Mouse (Mus musculus) urinary bladder, postnatal 14 days (tissue): Measurements from ENCODE around the gene Cfap54.
A peak's percentile ranks its signal among the peaks of the same experiment; 100 is the strongest.

Source experiments
- DNase-seq: peaks from one replicate; pipeline ENCODE4 v3.0.0; 2021; ENCODE audit warnings: low spot score

Gene Cfap54

DNA sequence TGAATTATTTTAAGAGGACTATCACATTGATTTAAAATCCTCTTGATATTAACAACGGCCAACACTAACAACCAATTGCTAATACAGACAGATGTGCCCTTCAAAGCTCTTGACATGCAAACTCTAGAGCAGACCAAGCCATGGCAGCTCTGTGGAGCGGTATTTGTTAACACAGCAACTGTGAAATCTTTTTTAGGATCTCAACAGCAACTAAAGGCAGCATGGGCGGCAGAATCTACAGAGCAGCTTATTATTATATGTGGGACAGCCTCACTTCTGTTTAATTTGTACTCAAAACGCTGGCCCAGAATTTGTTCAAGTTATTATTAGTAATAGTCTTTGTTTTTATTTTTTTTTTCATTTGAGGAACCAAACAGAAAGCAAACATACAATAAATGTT lies 28.1 kb downstream of the Cfap54 start:
- DNase-seq, result no peak

DNA sequence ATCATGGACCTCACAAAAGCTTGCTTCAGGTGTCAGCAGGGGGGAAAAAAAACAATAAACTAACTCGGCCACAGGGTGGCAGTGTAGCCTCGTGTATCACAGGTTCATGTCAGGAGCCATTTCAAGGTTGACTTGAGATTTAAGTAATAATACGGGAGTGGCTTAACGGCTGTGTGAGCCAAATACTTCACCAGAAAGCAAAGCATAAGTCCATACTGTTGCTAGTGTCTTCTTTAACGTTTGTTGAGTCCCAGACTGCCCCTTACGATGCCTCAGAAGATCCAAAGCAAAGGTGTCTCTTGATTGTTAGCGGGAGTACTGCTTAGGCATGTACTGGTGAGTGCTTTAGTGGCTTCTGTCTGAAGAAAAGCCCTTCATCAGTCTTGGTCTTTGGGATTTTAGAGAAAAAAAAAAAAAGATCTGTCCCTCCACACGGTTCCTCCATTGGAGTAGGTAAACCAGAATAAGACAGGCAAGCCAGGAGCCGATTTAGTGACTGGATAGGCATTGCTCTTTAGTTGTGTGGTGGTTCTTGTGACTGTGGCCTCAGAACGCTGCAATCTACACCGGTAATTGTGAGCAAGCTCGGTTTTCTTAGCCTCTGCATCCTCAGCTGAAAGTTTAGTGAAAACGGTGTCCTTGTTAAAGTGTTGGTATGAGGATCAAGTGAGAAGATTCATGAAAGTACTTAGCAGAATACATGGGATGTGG lies 30.2 kb downstream of the Cfap54 start:
- DNase-seq, result peak; percentile 81

GRCm38 (mm10) chr10:93050571-93050970 lies 30.8 kb downstream of the Cfap54 start:
- no peak for DNase-seq

DNA sequence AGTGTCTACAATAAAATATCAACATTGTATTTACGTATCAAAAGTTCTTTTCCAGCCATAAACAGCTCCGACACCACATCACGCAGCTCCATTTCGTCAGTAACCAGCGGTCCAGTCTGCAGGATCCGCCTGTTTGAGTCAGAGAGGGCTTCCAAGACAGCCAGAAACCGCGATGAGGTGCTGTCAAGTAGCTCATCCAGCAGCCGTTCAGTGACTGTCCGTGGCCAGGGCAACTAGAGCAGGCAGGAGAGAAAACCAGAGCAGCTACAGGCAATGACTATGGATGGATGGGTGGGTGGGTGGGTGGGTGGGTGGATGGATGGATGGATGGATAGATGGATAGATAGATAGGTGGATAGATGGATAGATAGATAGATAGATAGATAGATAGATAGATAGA lies 38.2 kb downstream of the Cfap54 start:
- DNase-seq, result no peak

DNA sequence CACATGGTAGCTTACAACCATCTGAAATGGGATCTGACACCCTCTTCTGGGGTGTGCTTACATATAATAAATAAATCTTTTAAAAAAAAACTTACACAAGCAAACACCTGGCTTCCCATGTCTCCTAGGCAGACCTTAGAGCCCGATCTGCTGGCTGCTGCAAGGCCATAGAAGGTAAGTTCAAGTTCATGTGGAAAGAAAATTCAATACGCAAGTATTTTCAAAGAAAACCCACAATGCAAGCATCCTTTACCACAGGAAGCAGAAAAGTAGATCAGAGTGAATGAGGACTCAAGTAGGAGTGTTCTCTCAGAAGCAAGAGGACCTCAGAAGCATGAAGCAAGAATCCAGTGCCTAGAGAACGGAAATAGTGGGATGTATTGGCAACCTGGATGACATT lies 39.6 kb downstream of the Cfap54 start:
- DNase-seq, result no peak

DNA sequence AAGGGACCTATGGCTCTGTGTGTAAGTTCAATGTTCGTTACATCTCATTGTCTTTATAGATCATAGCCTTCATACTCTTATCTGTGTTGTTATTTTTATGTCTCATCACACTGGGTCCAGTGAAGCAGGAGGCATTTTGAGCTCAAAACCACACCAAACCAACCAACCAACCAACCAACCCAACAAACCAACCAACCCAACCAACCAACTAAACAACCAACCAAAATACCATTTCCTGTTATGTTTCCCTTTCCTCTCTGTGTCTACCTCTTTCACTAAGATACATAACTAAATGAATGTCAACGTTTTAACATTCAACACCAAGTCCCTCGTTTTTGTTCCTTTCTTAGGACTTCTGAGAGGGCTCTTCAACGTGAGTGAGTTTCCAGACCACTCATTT lies 40.0 kb downstream of the Cfap54 start:
- no peak for DNase-seq

DNA sequence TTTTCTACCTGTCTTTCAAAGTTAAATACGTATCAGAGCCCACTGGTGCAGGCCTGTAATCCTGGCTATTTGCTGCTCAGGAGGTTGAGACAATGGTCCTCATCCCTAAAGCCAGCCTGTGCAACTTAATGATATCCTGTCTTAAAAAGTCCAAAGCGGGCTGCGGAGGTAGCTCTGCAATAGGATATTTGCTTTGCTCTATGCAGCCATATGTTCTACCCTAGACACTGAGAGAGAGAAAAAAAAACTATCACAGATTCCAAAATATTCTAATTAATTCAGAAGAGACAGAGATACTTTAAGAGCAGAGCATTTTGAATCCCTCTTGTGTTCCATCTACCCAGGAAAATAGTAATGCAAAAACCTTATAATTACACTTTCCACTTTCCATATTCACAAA lies 44.9 kb downstream of the Cfap54 start:
- DNase-seq, result no peak

DNA sequence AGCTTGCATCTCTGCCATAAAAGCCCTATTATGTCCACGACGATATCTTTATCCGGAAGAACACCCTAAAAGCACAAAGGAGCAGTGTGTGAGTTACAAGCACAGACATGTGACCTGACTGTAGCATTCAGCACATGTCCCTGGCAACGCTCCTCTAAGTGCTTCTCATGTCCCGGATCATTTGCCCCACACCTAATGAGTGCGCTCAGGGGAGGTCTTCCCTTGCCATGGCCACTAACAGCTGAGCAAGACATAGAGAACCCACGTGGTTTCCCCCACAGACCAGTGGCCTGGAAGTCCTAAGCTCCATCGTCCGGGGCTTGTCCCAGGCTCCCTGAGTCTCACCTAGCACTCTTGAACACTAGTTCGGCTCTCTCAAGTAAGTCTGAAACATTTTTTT lies 45.9 kb downstream of the Cfap54 start:
- no peak for DNase-seq

- no peak for DNase-seq
Measured at GRCm38 (mm10) chr10:93023295-93023694, 58.1 kb downstream of the Cfap54 start.

DNA sequence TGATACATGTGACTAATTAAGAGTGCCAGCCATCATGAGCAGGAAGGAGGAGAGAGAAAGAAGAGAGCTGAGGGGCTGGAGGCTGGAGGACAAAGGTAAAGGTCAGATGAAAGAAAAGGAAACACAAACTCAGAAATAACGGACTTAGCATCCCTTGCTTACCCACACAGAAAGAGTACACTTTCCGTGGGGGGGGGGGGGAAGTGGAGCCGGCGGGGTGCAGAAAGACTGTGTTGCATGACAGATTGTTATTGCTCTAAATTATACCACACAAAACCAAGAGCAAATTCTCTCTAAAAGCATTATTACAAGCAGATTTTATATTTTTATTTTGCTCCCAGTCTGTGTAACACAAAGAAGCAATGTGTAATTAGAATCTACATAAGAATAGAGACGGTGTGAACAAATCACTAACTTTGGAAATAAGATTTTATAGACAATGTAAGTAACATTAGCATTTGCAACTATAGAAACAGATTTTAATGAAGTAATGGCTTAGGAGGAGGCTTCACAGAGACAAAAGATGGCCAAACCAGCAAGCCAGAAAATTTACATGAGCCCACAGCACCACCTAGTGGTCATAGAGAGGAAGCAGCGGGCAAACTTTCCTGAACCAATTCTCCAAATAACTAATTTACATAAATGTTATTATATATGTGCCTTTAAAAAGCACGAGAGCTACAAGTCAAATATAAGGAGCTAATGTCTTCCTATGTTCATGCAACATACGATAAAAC lies 67.2 kb downstream of the Cfap54 start:
- peak; percentile 16 for DNase-seq

DNA sequence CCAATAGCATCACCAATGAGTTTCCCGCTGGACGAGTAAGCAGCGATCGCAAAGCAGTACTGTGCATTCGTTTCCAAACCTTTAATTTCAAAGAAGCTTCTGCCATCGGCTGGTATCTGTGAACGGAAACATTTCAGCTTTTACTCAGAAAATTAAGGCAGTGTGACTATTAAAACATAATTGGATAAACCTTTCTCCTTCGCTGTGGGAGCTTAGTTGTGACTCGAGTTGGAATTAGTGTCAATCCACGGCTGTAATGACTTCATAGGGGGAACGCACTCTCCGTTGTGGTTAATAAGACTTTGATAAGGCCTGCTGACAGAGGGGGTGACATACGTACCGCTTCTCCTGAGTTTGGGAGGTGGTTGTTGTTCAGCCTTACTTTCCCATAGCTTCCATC lies 70.3 kb downstream of the Cfap54 start:
- no peak for DNase-seq

GRCm38 (mm10) chr10:93006970-93007369 lies 74.4 kb downstream of the Cfap54 start:
- DNase-seq, result no peak

DNA sequence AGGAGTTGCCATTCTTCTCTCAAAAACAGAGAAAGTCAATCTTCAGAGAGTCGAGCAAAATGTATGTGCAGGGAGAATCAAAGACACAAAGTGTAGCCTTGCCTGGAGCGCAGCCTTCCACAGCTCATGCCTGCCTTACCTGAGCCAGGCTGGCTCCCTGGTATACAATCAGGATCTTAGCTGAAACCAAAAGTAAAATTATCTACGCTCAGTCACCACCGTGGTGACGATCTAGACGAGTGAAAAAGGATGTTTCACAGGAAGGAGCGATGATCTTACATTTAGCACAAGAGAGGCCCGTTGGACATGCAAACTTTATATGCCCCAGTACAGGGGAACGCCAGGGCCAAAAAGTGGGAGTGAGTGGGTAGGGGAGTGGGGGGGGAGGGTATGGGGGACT lies 75.0 kb downstream of the Cfap54 start:
- DNase-seq, result no peak

- DNase-seq, result no peak
Measured at GRCm38 (mm10) chr10:92998536-92998935, 82.9 kb downstream of the Cfap54 start.

- DNase-seq, result no peak
Measured at GRCm38 (mm10) chr10:92995186-92995585, 86.2 kb downstream of the Cfap54 start.

GRCm38 (mm10) chr10:92994340-92994739 lies 87.1 kb downstream of the Cfap54 start:
- DNase-seq, result no peak

GRCm38 (mm10) chr10:92992526-92992925 lies 88.9 kb downstream of the Cfap54 start:
- DNase-seq, result no peak

DNA sequence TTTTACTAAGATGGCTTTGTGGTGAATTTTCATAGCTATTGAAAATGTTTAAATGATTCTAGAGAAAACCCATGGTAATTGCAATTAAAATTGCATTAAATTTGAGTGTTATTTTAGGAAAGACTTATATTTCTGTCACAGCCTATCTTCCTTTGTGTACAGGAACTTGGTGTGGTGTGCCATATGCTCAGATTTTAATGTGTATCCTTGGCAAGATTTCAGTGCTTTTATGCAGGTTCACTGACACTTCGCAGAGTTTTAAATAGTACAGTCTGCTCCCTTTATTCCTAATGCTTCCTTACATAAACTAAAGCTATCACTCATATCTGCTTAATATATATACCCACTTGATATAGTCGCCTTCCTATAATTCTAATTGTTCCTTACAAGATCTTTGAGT lies 90.8 kb downstream of the Cfap54 start:
- no peak for DNase-seq

DNA sequence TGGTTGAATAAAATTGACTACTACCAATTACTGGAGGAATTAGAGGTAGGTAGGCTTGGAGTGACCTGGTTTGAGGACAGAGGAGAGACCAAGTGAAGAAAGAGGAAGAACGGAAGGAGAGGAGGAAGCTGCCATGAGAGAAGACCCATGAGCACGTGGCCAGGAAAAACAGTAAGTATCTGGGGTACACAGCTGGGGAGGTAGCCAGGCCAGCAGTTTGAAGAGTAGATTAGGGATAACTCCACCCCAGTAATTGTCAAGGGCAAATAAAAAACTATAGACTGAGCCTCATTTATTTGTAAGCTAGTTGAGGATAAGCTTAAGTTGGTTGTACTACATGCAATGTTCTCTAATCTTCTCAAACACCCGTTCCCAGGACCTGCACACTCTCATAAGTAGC lies 116.3 kb downstream of the Cfap54 start:
- no peak for DNase-seq

DNA sequence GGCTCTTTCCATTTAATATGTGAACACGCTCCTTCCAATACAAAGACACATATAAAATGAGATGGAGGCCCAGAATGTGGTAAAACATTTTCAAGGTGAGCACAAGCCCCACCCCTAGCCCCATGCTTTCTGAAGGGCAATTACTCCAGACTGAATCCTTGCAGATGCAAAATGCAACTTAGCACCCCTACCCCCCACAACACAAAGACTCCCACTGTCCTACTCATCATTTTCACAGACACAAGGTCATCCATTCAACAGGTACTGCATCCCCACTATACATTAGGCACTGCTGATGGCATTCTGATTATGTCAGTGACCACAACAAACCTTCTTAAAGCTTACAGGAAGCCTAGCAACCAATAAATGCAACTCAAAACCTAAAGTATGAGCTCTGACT lies 131.4 kb downstream of the Cfap54 start:
- DNase-seq, result no peak

DNA sequence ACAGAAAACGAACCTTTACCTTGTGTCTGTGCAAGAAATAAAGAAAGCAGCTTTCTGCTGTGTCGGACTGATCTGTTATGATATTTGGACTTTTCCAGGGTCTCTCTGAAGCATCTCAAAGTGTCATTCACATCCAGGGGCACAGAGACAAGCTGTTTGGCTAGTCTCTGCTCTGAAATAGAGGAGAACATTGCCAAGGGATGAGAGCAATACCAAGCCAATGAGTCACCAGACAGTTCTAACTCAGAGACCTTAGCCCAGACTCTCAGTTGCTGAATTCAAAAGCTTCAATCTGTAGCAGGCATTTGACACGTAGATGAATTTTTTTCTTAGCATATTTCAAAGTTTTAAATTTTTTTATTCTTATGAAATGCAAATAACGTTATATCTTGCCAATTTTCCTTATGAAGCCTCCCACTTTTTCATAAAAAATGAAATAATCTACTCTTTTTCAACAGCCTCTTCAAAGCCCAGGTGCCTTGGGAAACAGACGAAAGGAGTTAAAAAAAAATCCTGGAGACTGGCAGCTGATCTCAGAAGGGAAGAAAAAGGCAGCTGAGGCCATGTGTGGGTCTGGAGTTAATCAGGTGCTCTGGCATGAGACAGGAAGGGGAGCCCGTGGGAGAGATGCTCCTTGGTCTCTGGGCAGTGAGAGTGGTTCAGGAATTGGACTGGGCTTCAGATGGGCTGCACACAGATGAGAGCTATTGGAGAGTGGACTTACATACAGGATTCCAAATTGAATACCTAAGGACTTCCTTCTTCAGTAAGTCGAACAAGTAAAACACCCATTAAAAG lies 138.4 kb downstream of the Cfap54 start:
- DNase-seq, result no peak

DNA sequence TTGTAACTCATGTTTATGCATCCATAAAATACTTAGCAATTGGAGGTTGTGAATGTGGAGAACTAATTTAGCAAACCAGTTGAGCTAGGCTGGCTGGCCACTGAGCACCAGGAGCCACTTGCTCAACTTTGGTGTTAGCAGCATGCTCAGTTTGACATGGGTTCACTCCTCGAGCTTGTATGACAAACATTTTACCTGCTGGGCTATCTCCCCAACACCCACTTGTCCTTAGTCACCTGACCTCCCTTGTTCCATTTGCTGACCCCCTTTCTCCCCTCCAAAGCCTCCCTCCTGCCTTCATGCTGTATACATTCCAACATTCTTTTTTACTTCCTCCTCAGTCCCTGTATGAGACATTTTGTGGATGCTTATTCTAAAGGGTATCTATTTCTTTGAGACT lies 139.8 kb downstream of the Cfap54 start:
- DNase-seq, result no peak

GRCm38 (mm10) chr10:92937741-92938285 lies 143.6 kb downstream of the Cfap54 start:
- DNase-seq, result no peak
